ENCODE assay signal across 8 mouse cellular contexts in genomic region chr17:12994069-12994468, GRCm38 (mm10). TPM values are rescaled to one million over a fixed set of nuclear protein-coding genes. Genes with fewer than 3 reads are reported as not detected.
DNase-seq lines count a peak whose midpoint lies in the region; ATAC-seq lines count a peak whose summit lies in the region.

TSS of gene Wtap (minus strand) at chr17:12994169.

- WGBS in hindbrain, embryonic 16.5 days: 90% methylated on average over 1 of the region's 1 CpGs
- 83% methylated on average over 1 of the region's 1 CpGs for WGBS in macrophage (ENCODE audit: missing documents)

- peaks cover 18% of the 10 kb centered on the region for H3K79me2 ChIP-seq in macrophage (ENCODE audit: inconsistent target)

- no peaks in the 10 kb centered on the region for H3K27me3 ChIP-seq in hindbrain, embryonic 16.5 days (replicated peaks; ENCODE audit: control insufficient read depth, insufficient read depth, low read length)

- no peaks in the 10 kb centered on the region for H3K9me3 ChIP-seq in hindbrain, embryonic 16.5 days (ENCODE audit: control insufficient read depth, low read length)

- peak within 1 kb of the TSS; percentile 66 for H3K4me2 ChIP-seq in hindbrain, embryonic 16.5 days (ENCODE audit: low read length)

- peak within 1 kb of the TSS; percentile 96 for H3K4me3 ChIP-seq in hindbrain, embryonic 16.5 days (ENCODE audit: low read length)
- H3K4me3 ChIP-seq in macrophage (ENCODE audit: inconsistent target): peak within 1 kb of the TSS; percentile 60

- H3K36me3 ChIP-seq in hindbrain, embryonic 16.5 days (ENCODE audit: control insufficient read depth, insufficient read depth, low read length): no peaks in the 10 kb centered on the region
- no peaks in the 10 kb centered on the region for H3K36me3 ChIP-seq in macrophage (ENCODE audit: inconsistent target)

- H3K4me1 ChIP-seq in hindbrain, embryonic 16.5 days (ENCODE audit: control insufficient read depth, insufficient read depth, low read depth, low read length): peaks cover 3% of the 10 kb centered on the region

- no peak for ATAC-seq in hindbrain, embryonic 16.5 days

- peak within 1 kb of the TSS; percentile 99 for H3K27ac ChIP-seq in hindbrain, embryonic 16.5 days (ENCODE audit: low read depth, low read length)
- peak within 1 kb of the TSS; percentile 62 for H3K27ac ChIP-seq in macrophage

- no peak for DNase-seq in adrenal gland, adult 18-20 months (ENCODE audit: low spot score in 2 of 2)
- no peak for DNase-seq in adrenal gland, adult (ENCODE audit: inconsistent age in 2 of 2, low spot score in 1 of 2)
- DNase-seq in adrenal gland, postnatal 10 days: no peak
- no peak for DNase-seq in gastrocnemius, adult 8-10 months (ENCODE audit: low spot score in 2 of 2)
- DNase-seq in cerebellum, postnatal 4 days (ENCODE audit: low spot score in 2 of 2): no peak
- DNase-seq in thymus, postnatal 36 days: no peak

- peak within 1 kb of the TSS; percentile 100 for H3K9ac ChIP-seq in hindbrain, embryonic 16.5 days (ENCODE audit: low read depth, low read length)

RNA-seq across cellular contexts. Expression of gene Wtap, which starts in this region (rescaled TPM):
- 10 to 100 TPM; 55.4 to 55.6 TPM for total RNA-seq in adrenal gland, adult 18-20 months (2021)
- 10 to 100 TPM; 55.3 to 74.7 TPM for total RNA-seq in adrenal gland, postnatal 10 days (2021)
- 10 to 100 TPM; 22.5 to 28.0 (median 26.2) TPM for total RNA-seq in gastrocnemius, adult 8-10 months (2022)
- 98.3 and 116 TPM in 2 replicates for polyA plus RNA-seq in hindbrain, embryonic 16.5 days (2015; fragmentation: Nextera tagmentation; extraction: Ambion mirVana)
- 100 to 1,000 TPM; 187 to 359 (median 280) TPM for total RNA-seq in macrophage (2018; cell fraction: chromatin; rRNA removed)
- total RNA-seq in macrophage (2018; cell fraction: cytosol; rRNA removed): 100 to 1,000 TPM in 17 of 26 experiments, 10 to 100 TPM in 9; 91.4 to 125 (median 106) TPM
- total RNA-seq in macrophage (2018; cell fraction: nucleus; rRNA removed): 100 to 1,000 TPM; 143 to 274 (median 204) TPM
- 87.5 to 118 TPM (median 87.8 TPM) in 3 replicates for polyA plus RNA-seq in macrophage (2018)
